Mouse (Mus musculus): ENCODE data around the gene Elmsan1. TPM values are rescaled to one million over a fixed set of nuclear protein-coding genes. Genes with fewer than 3 reads are reported as not detected.

The Elmsan1 gene
- polyA plus RNA-seq (2015; fragmentation: Nextera tagmentation; extraction: Ambion mirVana): 2.6 and 2.8 TPM in 2 replicates

DNA sequence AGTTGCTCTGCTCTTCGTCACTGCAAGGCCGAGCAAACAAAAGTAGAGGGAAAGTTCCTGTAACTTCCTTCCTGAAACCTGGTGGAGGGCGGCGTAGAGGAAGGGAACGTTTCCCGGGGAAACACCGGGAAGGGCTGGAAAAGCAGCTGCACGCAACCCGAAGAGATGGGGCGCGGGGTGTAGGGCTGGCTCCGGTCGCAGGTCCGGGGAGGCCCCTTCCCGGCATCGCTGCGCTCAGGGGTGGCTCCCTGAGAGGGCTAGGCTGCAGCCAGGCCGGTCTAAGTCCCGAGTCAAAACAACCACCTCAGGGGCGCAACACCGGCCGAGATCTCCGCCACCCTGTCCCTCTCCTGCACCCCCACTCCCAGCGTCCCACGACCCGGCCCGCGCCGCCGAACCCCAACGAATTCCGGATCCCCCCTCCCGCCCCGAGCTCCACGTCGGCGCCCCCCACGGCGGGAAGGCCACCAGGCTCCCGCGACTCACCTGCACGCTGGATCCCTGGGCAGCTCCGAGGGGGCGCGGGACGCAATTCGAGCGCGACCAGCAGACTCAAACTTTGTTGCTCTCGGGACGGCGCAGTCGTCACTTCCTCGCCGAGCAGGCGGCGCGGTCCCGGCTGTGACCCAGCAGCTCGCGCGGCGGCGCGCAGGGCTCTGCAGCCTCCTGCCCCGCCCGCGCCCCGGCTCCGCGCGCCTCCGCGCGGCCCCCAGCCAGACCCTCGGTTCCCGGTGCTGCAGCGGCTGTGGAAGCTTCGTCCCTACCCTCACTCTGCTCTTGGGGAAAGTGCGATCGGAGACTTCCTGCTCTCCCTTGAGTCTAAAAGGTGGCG, at the start of gene Elmsan1:
TSS of gene Elmsan1 (minus strand) at position 593 of the 832 bp plus-strand sequence.
- under 1% methylated on average over 61 of the region's 82 CpGs for WGBS (ENCODE audit: insufficient replicate concordance)
- peaks cover 18% of the 10 kb centered on the region for H3K36me3 ChIP-seq (replicated peaks; ENCODE audit: insufficient read depth, low read length)
- H3K4me3 ChIP-seq (ENCODE audit: low read depth, low read length): peak within 1 kb of the TSS; percentile 88
- peak; percentile 87 for DNase-seq
- no peaks in the 10 kb centered on the region for H3K27me3 ChIP-seq (ENCODE audit: insufficient read depth, low read length)
- H3K9me3 ChIP-seq (ENCODE audit: low read length): no peaks in the 10 kb centered on the region
- peak; percentile 88 for ATAC-seq
- H3K4me1 ChIP-seq (ENCODE audit: insufficient read depth): peaks cover 60% of the 10 kb centered on the region
- H3K4me2 ChIP-seq (ENCODE audit: low read depth, low read length): peak within 1 kb of the TSS; percentile 83
- peak within 1 kb of the TSS; percentile 97 for H3K27ac ChIP-seq (ENCODE audit: low read depth)
- TF ChIP-seq CTCF (IDR thresholded peaks at IDR 0.05; ENCODE audit: low read depth) (no peak), EP300 (IDR thresholded peaks at IDR 0.05; ENCODE audit: low read depth) (no peak)
- H3K9ac ChIP-seq (replicated peaks): peak within 1 kb of the TSS; percentile 98

DNA sequence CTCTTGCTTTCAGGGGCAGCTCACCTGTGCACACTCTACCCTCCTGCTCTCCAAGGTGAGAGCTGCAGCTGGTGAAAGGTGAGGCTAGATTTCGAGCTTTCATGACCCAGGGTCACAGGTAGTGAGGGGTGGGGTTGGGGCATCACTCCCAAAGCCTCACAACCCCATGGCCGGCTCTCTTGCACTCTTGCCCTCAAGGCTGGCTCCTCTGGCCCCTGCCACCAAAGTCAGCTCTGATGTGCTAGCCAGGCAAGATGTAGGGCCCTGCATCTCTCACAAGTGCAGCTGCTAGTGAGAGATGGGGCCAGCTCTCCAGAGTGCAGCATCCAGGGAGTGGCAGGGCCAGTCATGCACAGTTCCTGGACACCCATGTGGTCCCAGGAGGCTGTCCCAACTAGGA, 48.6 kb upstream of the Elmsan1 start:
- no peak overlapping the region for H3K4me3 ChIP-seq (ENCODE audit: low read depth, low read length)
- no peak overlapping the region for H3K4me2 ChIP-seq (ENCODE audit: low read depth, low read length)
- no peaks in the 10 kb centered on the region for H3K27me3 ChIP-seq (ENCODE audit: insufficient read depth, low read length)
- no peak overlapping the region for H3K27ac ChIP-seq (ENCODE audit: low read depth)
- TF ChIP-seq CTCF (IDR thresholded peaks at IDR 0.05; ENCODE audit: low read depth) (no peak), EP300 (IDR thresholded peaks at IDR 0.05; ENCODE audit: low read depth) (no peak)
- H3K9ac ChIP-seq (replicated peaks): no peak overlapping the region
- H3K4me1 ChIP-seq (ENCODE audit: insufficient read depth): no peaks in the 10 kb centered on the region
- ATAC-seq: no peak
- 63% methylated on average over 2 of the region's 2 CpGs for WGBS (ENCODE audit: insufficient replicate concordance)
- DNase-seq: no peak
- no peaks in the 10 kb centered on the region for H3K36me3 ChIP-seq (replicated peaks; ENCODE audit: insufficient read depth, low read length)
- H3K9me3 ChIP-seq (ENCODE audit: low read length): no peaks in the 10 kb centered on the region

- WGBS (ENCODE audit: insufficient replicate concordance): 65% methylated on average over 7 of the region's 7 CpGs
- Histone ChIP-seq H3K9me3 (ENCODE audit: low read length) (no peaks in the 10 kb centered on the region), H3K4me1 (ENCODE audit: insufficient read depth) (no peaks in the 10 kb centered on the region), H3K27me3 (ENCODE audit: insufficient read depth, low read length) (no peaks in the 10 kb centered on the region), H3K4me2 (ENCODE audit: low read depth, low read length) (no peak overlapping the region), H3K4me3 (ENCODE audit: low read depth, low read length) (no peak overlapping the region), H3K9ac (replicated peaks) (no peak overlapping the region), H3K36me3 (replicated peaks; ENCODE audit: insufficient read depth, low read length) (no peaks in the 10 kb centered on the region), H3K27ac (ENCODE audit: low read depth) (peak overlapping the region; percentile 11; the same call in 1 of the 2 replicates)
- ATAC-seq: no peak
- no peak for DNase-seq
- TF ChIP-seq EP300 (IDR thresholded peaks at IDR 0.05; ENCODE audit: low read depth) (no peak), CTCF (IDR thresholded peaks at IDR 0.05; ENCODE audit: low read depth) (no peak)
Measured at GRCm38 (mm10) chr12:84260363-84260762, 41.7 kb upstream of the Elmsan1 start.

GRCm38 (mm10) chr12:84254886-84255285, 36.2 kb upstream of the Elmsan1 start:
- Histone ChIP-seq H3K4me2 (ENCODE audit: low read depth, low read length) (no peak overlapping the region), H3K27me3 (ENCODE audit: insufficient read depth, low read length) (no peaks in the 10 kb centered on the region), H3K9me3 (ENCODE audit: low read length) (peaks cover 3% of the 10 kb centered on the region; the same call in 1 of the 2 replicates), H3K4me3 (ENCODE audit: low read depth, low read length) (no peak overlapping the region), H3K4me1 (ENCODE audit: insufficient read depth) (no peaks in the 10 kb centered on the region), H3K27ac (ENCODE audit: low read depth) (no peak overlapping the region), H3K9ac (replicated peaks) (no peak overlapping the region), H3K36me3 (replicated peaks; ENCODE audit: insufficient read depth, low read length) (no peaks in the 10 kb centered on the region)
- no peak for DNase-seq
- TF ChIP-seq CTCF (IDR thresholded peaks at IDR 0.05; ENCODE audit: low read depth): no peak
- no peak for TF ChIP-seq EP300 (IDR thresholded peaks at IDR 0.05; ENCODE audit: low read depth)
- 72% methylated on average over 5 of the region's 5 CpGs for WGBS (ENCODE audit: insufficient replicate concordance)
- no peak for ATAC-seq

GRCm38 (mm10) chr12:84252811-84253210, 34.1 kb upstream of the Elmsan1 start:
- peak; percentile 56 for ATAC-seq
- no peaks in the 10 kb centered on the region for H3K27me3 ChIP-seq (ENCODE audit: insufficient read depth, low read length)

DNA sequence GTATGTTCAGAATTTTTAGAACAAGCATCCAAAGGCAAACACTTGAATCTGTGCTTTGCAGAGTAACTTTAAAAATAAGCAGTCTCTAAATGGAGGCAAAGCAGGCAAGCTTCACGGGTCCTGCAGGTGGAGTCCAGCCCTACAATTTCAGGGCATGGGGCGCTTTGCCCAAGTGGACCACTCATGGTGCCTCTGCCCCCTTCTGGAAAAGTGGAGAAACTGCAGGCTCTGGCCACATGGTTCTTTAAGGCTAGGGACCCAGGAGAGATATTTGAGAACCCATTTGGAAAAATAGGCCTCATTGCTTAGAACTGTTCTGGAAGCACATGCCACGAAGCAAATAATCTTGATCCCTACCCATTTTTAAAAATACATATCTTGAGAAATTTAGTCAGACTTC, 30.5 kb upstream of the Elmsan1 start:
- H3K4me2 ChIP-seq (ENCODE audit: low read depth, low read length): no peak overlapping the region
- ATAC-seq (peak; percentile 62; the same call in 1 of the 2 replicates), DNase-seq (peak; percentile 77)
- WGBS (ENCODE audit: insufficient replicate concordance): 10% methylated on average over 3 of the region's 3 CpGs
- no peaks in the 10 kb centered on the region for H3K27me3 ChIP-seq (ENCODE audit: insufficient read depth, low read length)
- no peak overlapping the region for H3K9ac ChIP-seq (replicated peaks)
- H3K27ac ChIP-seq (ENCODE audit: low read depth): no peak overlapping the region
- H3K36me3 ChIP-seq (replicated peaks; ENCODE audit: insufficient read depth, low read length): no peaks in the 10 kb centered on the region
- TF ChIP-seq EP300 (IDR thresholded peaks at IDR 0.05; ENCODE audit: low read depth) (no peak), CTCF (IDR thresholded peaks at IDR 0.05; ENCODE audit: low read depth) (peak; percentile 95)
- peaks cover 3% of the 10 kb centered on the region; the same call in 1 of the 2 replicates for H3K9me3 ChIP-seq (ENCODE audit: low read length)
- no peak overlapping the region for H3K4me3 ChIP-seq (ENCODE audit: low read depth, low read length)
- no peaks in the 10 kb centered on the region for H3K4me1 ChIP-seq (ENCODE audit: insufficient read depth)

More at GRCm38 (mm10) chr12:84252811-84253210, 34.1 kb upstream of the Elmsan1 start:
- no peak overlapping the region for H3K4me2 ChIP-seq (ENCODE audit: low read depth, low read length)
- H3K4me1 ChIP-seq (ENCODE audit: insufficient read depth): no peaks in the 10 kb centered on the region
- H3K36me3 ChIP-seq (replicated peaks; ENCODE audit: insufficient read depth, low read length): no peaks in the 10 kb centered on the region
- no peak overlapping the region for H3K27ac ChIP-seq (ENCODE audit: low read depth)
- H3K9me3 ChIP-seq (ENCODE audit: low read length): peaks cover 3% of the 10 kb centered on the region; the same call in 1 of the 2 replicates
- no peak overlapping the region for H3K9ac ChIP-seq (replicated peaks)
- WGBS (ENCODE audit: insufficient replicate concordance): 74% methylated on average over 5 of the region's 5 CpGs
- TF ChIP-seq EP300 (IDR thresholded peaks at IDR 0.05; ENCODE audit: low read depth) (no peak), CTCF (IDR thresholded peaks at IDR 0.05; ENCODE audit: low read depth) (no peak)
- H3K4me3 ChIP-seq (ENCODE audit: low read depth, low read length): no peak overlapping the region
- DNase-seq: peak; percentile 54
